ENCODE assay signal across 12 mouse cellular contexts in the genomic region with DNA sequence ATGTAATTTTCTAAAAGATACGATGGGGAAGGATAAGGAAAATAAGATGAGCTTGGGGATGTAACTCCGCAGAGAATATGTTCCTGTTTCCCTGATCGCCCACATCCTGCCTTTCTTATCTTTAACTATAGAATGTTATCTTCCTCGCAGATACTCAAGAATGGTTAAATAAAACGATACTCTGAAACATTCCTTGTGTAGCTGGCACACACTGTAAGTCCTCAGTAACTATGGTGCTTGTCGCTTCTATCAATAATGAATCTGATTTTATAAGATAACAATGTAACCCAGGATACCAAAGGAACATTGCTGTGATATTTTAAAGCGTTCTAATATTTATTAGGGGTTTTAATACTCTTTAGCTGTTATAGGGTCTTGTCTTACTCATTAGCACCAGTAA.
"Had no signal": no experiment of that assay in that cellular context is flagged by ENCODE, and none has a peak within 500 bp of the region (broad histone marks: within the 10 kb centered on the region; RNA-seq: fewer than 3 reads in every experiment).

No protein-coding gene starts in this region.

- DNase-seq: left cerebral cortex, postnatal 4 days; liver; liver, embryonic 13.5 days; liver, postnatal 0 days; lung, adult 18-20 months; lung, adult 2 months; lung, embryonic 14.5 days; lung, postnatal 10 days; lung, postnatal 14 days; lung, postnatal 36 days; lung, postnatal 4 days; midbrain, embryonic 14.5 days had no signal
